Mouse (Mus musculus) embryonic facial prominence, embryonic 12.5 days (tissue): Measurements from ENCODE around the gene Ino80e. TPM values are rescaled to one million over a fixed set of nuclear protein-coding genes. Genes with fewer than 3 reads are reported as not detected.

Experiments
- ATAC-seq: fragments of 200-750 bp; cut with Nextera tagmentation; 2 replicates; pipeline ENCODE4 v1.8.0; 2017; ENCODE audit not compliant: insufficient number of reproducible peaks, insufficient read depth, low FRiP score, low TSS enrichment
- H3K27ac ChIP-seq: fragments of 300-500 bp; sonication (generic); 2 replicates; pipeline ENCODE4 v1.5.1; 2016; ENCODE audit warnings: mild to moderate bottlenecking
- H3K27me3 ChIP-seq: fragments of 300-500 bp; sonication (generic); 2 replicates; pipeline ENCODE4 v1.6.1; 2016; ENCODE audit warnings: mild to moderate bottlenecking, moderate library complexity
- H3K36me3 ChIP-seq: fragments of 300-500 bp; sonication (generic); 2 replicates; pipeline ENCODE4 v1.6.1; 2016; ENCODE audit warnings: mild to moderate bottlenecking
- H3K4me1 ChIP-seq: fragments of 300-500 bp; sonication (generic); 2 replicates; pipeline ENCODE4 v1.6.1; 2016
- H3K4me2 ChIP-seq: fragments of 300-500 bp; sonication (generic); replicated peaks from 2 replicates; pipeline ENCODE4 v1.6.1; 2016; ENCODE audit warnings: mild to moderate bottlenecking, moderate library complexity
- H3K4me3 ChIP-seq: fragments of 300-500 bp; sonication (generic); 2 replicates; pipeline ENCODE4 v1.5.1; 2016; ENCODE audit warnings: mild to moderate bottlenecking
- H3K9ac ChIP-seq: fragments of 300-500 bp; sonication (generic); 2 replicates; pipeline ENCODE4 v1.6.1; 2016; ENCODE audit warnings: mild to moderate bottlenecking, moderate library complexity
- H3K9me3 ChIP-seq: fragments of 300-500 bp; sonication (generic); 2 replicates; pipeline ENCODE4 v1.6.1; 2016; ENCODE audit warnings: mild to moderate bottlenecking, moderate library complexity
- WGBS: fragments of 180-500 bp; shearing (Covaris S2); methylation state at CpG from one replicate; pipeline ENCODE4 v1.1.7; 2016; 5-methylcytosine and 5-hydroxymethylcytosine counted together
- polyA plus RNA-seq: library from polyadenylated mRNA; unstranded; fragments of >200 nt; fragmentation: Nextera tagmentation; extraction: Ambion mirVana; gene quantifications from 2 replicates; pipeline ENCODE4 v1.2.1, GENCODE M21; 2016

Gene Ino80e
- polyA plus RNA-seq, 1 experiment from 2014 or later = 99.6 TPM

GRCm38 (mm10) chr7:126881040-126881439 is 18.9 kb upstream of the Ino80e start:
- no peak overlapping the region for H3K9ac ChIP-seq
- ATAC-seq = no peak
- no peaks in the 10 kb centered on the region for H3K9me3 ChIP-seq
- no peak overlapping the region; the same call in 1 of the 2 replicates for H3K4me2 ChIP-seq
- H3K36me3 ChIP-seq = peaks cover 45% of the 10 kb centered on the region
- H3K27ac ChIP-seq = no peak overlapping the region
- no peak overlapping the region for H3K4me3 ChIP-seq
- 81% methylated on average over 6 of the region's 6 CpGs for WGBS
- H3K4me1 ChIP-seq = peaks cover 23% of the 10 kb centered on the region
- no peaks in the 10 kb centered on the region for H3K27me3 ChIP-seq

GRCm38 (mm10) chr7:126877239-126877638 is 15.1 kb upstream of the Ino80e start:
- H3K4me2 ChIP-seq = no peak overlapping the region
- 94% methylated on average over 1 of the region's 1 CpGs for whole genome bisulfite sequencing
- ATAC-seq = no peak

GRCm38 (mm10) chr7:126870520-126870891 is 8.3 kb upstream of the Ino80e start:
- 93% methylated on average over 2 of the region's 2 CpGs for WGBS

More at GRCm38 (mm10) chr7:126877239-126877638, 15.1 kb upstream of the Ino80e start:
- H3K4me1 ChIP-seq = peaks cover 13% of the 10 kb centered on the region
- H3K9ac ChIP-seq = no peak overlapping the region
- H3K36me3 ChIP-seq = peaks cover 83% of the 10 kb centered on the region
- no peaks in the 10 kb centered on the region for H3K9me3 ChIP-seq
- H3K4me3 ChIP-seq = no peak overlapping the region
- H3K27ac ChIP-seq = no peak overlapping the region
- H3K27me3 ChIP-seq = no peaks in the 10 kb centered on the region

GRCm38 (mm10) chr7:126869780-126870519 is 7.8 kb upstream of the Ino80e start:
- WGBS = 91% methylated on average over 23 of the region's 23 CpGs
- no peaks in the 10 kb centered on the region for H3K9me3 ChIP-seq
- H3K9ac ChIP-seq = no peak overlapping the region
- H3K4me2 ChIP-seq = no peak overlapping the region
- H3K27me3 ChIP-seq = no peaks in the 10 kb centered on the region
- no peak overlapping the region for H3K27ac ChIP-seq
- ATAC-seq = no peak
- H3K4me1 ChIP-seq = no peaks in the 10 kb centered on the region
- peaks cover 98% of the 10 kb centered on the region for H3K36me3 ChIP-seq
- H3K4me3 ChIP-seq = no peak overlapping the region

More at GRCm38 (mm10) chr7:126870520-126870891, 8.3 kb upstream of the Ino80e start:
- Histone ChIP-seq H3K4me1 (no peaks in the 10 kb centered on the region), H3K27me3 (no peaks in the 10 kb centered on the region), H3K9ac (no peak overlapping the region), H3K27ac (no peak overlapping the region), H3K9me3 (no peaks in the 10 kb centered on the region), H3K36me3 (peaks cover 98% of the 10 kb centered on the region), H3K4me3 (no peak overlapping the region), H3K4me2 (no peak overlapping the region)
- no peak for ATAC-seq

- peaks cover 15% of the 10 kb centered on the region for H3K4me1 ChIP-seq
- WGBS = 88% methylated on average over 12 of the region's 12 CpGs
- no peaks in the 10 kb centered on the region for H3K9me3 ChIP-seq
- no peak overlapping the region for H3K4me2 ChIP-seq
- no peak overlapping the region for H3K4me3 ChIP-seq
- H3K27me3 ChIP-seq = no peaks in the 10 kb centered on the region
- H3K27ac ChIP-seq = no peak overlapping the region
- peaks cover 94% of the 10 kb centered on the region for H3K36me3 ChIP-seq
- no peak for ATAC-seq
- no peak overlapping the region for H3K9ac ChIP-seq
Observed at GRCm38 (mm10) chr7:126868003-126868402, 5.8 kb upstream of the Ino80e start.

GRCm38 (mm10) chr7:126867534-126867933 is 5.4 kb upstream of the Ino80e start:
- ATAC-seq = no peak
- peaks cover 89% of the 10 kb centered on the region for H3K36me3 ChIP-seq
- WGBS = 83% methylated on average over 2 of the region's 2 CpGs
- no peak overlapping the region for H3K4me3 ChIP-seq
- no peaks in the 10 kb centered on the region for H3K27me3 ChIP-seq
- H3K9ac ChIP-seq = no peak overlapping the region
- H3K27ac ChIP-seq = no peak overlapping the region
- no peaks in the 10 kb centered on the region for H3K9me3 ChIP-seq
- H3K4me2 ChIP-seq = no peak overlapping the region
- peaks cover 18% of the 10 kb centered on the region for H3K4me1 ChIP-seq

GRCm38 (mm10) chr7:126863791-126864190 is 1.6 kb upstream of the Ino80e start:
- H3K9me3 ChIP-seq = no peaks in the 10 kb centered on the region
- H3K27me3 ChIP-seq = no peaks in the 10 kb centered on the region
- peak overlapping the region; percentile 66 for H3K9ac ChIP-seq
- 71% methylated on average over 6 of the region's 6 CpGs for WGBS
- peaks cover 25% of the 10 kb centered on the region for H3K4me1 ChIP-seq
- H3K36me3 ChIP-seq = peaks cover 63% of the 10 kb centered on the region
- peak overlapping the region; percentile 88 for H3K4me2 ChIP-seq
- no peak for ATAC-seq
- H3K4me3 ChIP-seq = peak overlapping the region; percentile 73
- H3K27ac ChIP-seq = peak overlapping the region; percentile 86

- Histone ChIP-seq H3K9ac (peak within 1 kb of the TSS; percentile 66), H3K27me3 (no peaks in the 10 kb centered on the region), H3K4me1 (peaks cover 25% of the 10 kb centered on the region), H3K36me3 (peaks cover 63% of the 10 kb centered on the region), H3K4me2 (peak within 1 kb of the TSS; percentile 88), H3K27ac (peak within 1 kb of the TSS; percentile 86), H3K4me3 (peak within 1 kb of the TSS; percentile 73), H3K9me3 (no peaks in the 10 kb centered on the region)
- 2% methylated on average over 42 of the region's 42 CpGs for WGBS
- ATAC-seq = peak; percentile 82
Observed at GRCm38 (mm10) chr7:126861429-126862130, 597 bp downstream of the Ino80e start, which contains the start of gene Hirip3. TSS of gene Hirip3 (plus strand) at chr7:126861972.

GRCm38 (mm10) chr7:126860987-126861386 is 1.2 kb downstream of the Ino80e start:
- no peak overlapping the region for H3K27ac ChIP-seq
- H3K9me3 ChIP-seq = no peaks in the 10 kb centered on the region
- no peak for ATAC-seq
- 69% methylated on average over 5 of the region's 5 CpGs for WGBS
- H3K4me2 ChIP-seq = peak overlapping the region; percentile 88
- H3K4me3 ChIP-seq = peak overlapping the region; percentile 73
- peaks cover 63% of the 10 kb centered on the region for H3K36me3 ChIP-seq
- H3K9ac ChIP-seq = peak overlapping the region; percentile 66
- H3K4me1 ChIP-seq = peaks cover 25% of the 10 kb centered on the region
- H3K27me3 ChIP-seq = no peaks in the 10 kb centered on the region

- Histone ChIP-seq H3K4me2 (no peak overlapping the region), H3K9ac (no peak overlapping the region), H3K4me3 (no peak overlapping the region), H3K27me3 (no peaks in the 10 kb centered on the region), H3K9me3 (no peaks in the 10 kb centered on the region), H3K27ac (no peak overlapping the region), H3K4me1 (peaks cover 7% of the 10 kb centered on the region; the same call in 1 of the 2 replicates), H3K36me3 (peaks cover 79% of the 10 kb centered on the region)
- 64% methylated on average over 9 of the region's 9 CpGs for WGBS
- ATAC-seq = no peak
Observed at GRCm38 (mm10) chr7:126856741-126857420, 5.3 kb downstream of the Ino80e start.

- peaks cover 8% of the 10 kb centered on the region for H3K4me1 ChIP-seq
- peaks cover 82% of the 10 kb centered on the region for H3K36me3 ChIP-seq
- WGBS = 89% methylated on average over 3 of the region's 3 CpGs
- ATAC-seq = no peak
- H3K9ac ChIP-seq = no peak overlapping the region
- H3K4me2 ChIP-seq = no peak overlapping the region
- H3K4me3 ChIP-seq = no peak overlapping the region
- no peaks in the 10 kb centered on the region for H3K9me3 ChIP-seq
- H3K27me3 ChIP-seq = no peaks in the 10 kb centered on the region
- H3K27ac ChIP-seq = no peak overlapping the region
Observed at GRCm38 (mm10) chr7:126855641-126856040, 6.5 kb downstream of the Ino80e start.
